Mouse (Mus musculus): Measurements from ENCODE around the gene Gas8.
"Not testable (repeated sequence)": the region's sequence is repeated elsewhere in the genome, so short reads cannot be mapped to it uniquely, and the experiment has no call there.

Gas8 gene

DNA sequence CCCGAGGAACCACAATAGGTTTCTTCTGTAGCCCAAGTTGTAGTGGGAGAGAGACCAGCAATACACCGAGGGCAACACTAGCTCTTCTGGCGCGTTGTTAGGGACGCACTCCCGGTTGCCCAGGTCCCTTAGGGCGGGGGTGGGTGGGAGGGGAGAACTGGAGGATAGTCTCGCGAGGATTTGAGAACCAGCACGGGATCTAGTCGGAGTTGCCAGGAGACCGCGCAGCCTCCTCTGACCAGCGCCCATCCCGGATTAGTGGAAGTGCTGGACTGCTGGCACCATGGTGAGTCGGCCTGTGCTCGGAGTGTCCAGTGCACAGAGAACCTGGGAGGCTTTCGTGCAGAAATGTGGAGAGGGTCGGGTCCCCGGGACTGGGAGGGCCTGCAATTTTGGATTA lies at the start of gene Gas8:
Gas8 (plus strand) TSS at position 168 of the 400 bp plus-strand sequence.
- peak; percentile 77 to 88 for DNase-seq (ENCODE audit: low spot score in 2 of 2)

GRCm38 (mm10) chr8:123472991-123473390 lies 45.6 kb upstream of the Gas8 start:
- not testable (repeated sequence) for DNase-seq (ENCODE audit: low spot score in 2 of 2)

DNA sequence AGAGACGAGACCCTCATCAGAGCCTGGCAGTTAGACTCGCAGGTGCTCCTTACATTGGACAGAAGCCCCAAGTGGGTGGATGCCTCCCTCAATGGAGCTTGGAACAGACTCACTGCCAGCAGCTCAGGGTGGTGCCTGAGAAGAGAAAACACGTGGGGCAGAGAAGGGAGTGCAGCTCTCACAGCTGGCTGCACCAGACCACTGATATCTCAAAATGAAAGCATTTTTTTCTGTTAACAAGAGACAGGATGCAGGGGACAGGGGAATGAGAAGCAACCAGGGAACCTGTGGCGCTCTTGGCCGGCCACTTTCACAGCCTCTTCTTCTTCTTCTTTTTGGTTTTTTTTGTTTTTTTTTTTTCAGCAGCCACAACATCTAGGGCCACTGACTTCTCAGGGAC lies 44.1 kb upstream of the Gas8 start:
- not testable (repeated sequence) for DNase-seq (ENCODE audit: low spot score in 2 of 2)

DNA sequence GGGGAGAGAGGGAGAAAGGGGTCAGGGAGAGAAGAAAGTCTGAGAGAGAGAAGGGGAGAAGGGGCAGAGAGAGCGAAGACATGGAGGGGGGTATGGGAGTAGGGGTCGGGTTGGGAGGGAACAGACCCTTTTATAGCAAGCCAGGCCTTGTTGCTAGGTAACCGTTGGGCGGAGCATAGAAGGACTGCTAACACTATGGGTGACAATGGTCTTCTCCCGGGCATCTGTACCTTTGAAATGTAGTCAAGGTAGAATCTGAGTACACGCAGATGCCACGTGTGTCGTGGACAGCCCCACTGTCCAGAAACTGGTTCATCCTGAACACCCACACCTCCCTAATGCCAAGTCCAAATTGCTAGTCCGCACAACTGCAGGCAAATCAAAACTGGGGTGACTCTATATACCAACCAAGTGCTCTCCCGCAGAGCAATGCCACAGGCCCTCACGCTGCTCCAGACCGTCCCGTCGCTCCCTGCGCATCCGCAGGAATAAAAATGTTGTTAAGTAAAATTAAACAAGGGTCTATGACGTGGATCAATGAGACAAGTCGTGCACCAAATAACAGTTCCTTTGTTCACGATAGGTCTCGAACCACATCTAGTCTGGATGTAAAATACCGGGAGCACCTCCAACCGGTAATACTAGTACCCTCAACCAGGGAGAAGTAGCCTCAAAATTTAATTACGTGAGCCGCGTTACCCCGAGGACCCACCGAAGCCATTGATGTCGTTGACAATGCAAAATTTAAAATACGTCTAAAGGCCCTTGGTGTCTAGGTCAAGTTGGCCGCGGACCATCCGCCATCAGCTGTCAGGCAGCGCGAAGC lies 41.5 kb upstream of the Gas8 start:
- DNase-seq (ENCODE audit: low spot score in 2 of 2), result peak in 1 of 2 experiments; percentile 11

DNA sequence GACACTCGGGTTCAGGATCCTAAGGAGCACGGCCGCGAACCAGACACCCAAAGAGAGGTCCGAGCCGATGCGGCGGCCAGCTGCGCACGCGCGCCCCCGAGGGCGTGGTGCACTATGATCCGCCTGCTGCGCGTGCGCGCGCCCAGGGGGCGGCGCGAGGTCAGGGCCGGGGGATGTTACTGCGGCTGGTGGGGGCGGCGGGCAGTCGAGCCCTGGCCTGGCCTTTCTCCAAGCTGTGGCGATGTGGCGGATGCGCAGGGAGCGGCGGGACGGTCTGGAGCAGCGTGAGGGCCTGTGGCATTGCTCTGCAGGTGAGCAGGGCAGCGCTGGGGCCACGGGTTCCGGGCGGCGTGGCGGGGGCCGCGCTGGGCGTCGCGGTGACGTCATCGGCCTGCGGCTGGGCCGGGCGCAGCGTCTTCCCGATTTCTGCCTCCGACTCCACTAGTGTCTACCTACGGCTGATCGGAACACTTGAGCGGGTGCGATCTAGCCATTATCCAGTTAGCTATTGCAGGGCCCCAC lies 40.8 kb upstream of the Gas8 start, which contains the start of gene Afg3l1:
Afg3l1 (plus strand) TSS at position 167 of the 522 bp plus-strand sequence.
- DNase-seq (ENCODE audit: low spot score in 2 of 2), result peak; percentile 81 to 87

DNA sequence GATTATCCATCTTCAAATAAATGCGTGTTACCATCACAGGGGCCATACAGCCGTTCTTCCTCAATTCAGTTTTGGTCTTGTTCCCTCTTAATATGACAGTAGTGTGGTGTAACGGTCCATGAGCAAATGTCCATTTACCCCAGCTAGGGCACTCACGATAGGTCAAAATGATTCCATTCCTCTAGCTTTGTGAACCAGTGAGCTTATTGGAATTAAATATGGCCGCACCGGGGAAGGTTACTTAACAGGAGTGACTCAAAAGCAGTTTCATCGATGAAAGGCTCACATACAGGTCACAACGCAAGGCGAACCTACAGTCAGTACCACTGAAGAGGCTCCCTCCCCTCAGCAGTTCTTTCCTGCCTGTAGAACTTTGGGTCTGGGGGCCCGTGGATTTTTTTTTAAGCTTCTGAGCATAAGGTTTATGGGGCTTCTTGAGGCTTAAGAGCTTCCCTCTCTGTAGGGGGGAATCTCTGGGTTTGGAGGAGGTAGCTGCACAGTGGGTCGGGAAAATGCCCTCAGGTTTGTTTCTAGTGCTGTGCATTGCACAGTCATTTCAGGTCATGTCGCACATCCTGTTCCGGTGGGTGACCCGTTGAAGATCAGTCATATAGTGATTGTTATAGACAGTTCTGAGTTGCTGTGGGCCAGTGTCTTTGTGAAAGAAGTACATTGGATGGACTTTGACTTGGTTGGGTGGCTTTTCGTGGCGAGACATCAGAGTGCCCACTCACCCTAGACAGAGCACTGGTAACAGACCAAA lies 40.0 kb upstream of the Gas8 start:
- no peak for DNase-seq (ENCODE audit: low spot score in 2 of 2)

DNA sequence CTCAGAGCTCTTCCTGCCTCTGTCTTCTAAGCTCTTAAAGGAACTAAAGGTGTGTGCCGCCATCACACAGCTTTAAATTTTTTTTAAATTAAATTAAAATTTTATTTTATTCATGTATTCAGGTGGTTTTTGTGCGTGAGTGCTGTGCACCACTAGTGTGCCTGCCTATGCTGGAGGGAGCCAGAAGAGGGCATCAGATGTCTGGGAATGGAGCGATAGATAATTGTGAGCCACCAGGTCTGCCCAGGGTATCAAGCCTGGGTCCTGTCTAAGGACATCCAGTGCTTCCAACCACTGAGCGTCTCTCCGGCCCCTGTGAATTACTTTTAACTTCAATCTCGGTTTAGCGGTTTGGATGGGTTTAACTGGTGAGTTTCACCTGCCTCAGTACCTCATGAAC lies 36.0 kb upstream of the Gas8 start:
- no peak for DNase-seq (ENCODE audit: low spot score in 2 of 2)

GRCm38 (mm10) chr8:123491280-123492075 lies 27.2 kb upstream of the Gas8 start:
- no peak for DNase-seq (ENCODE audit: low spot score in 2 of 2)

- DNase-seq (ENCODE audit: low spot score in 2 of 2), result no peak
Observed at GRCm38 (mm10) chr8:123492898-123493297, 25.7 kb upstream of the Gas8 start.

DNA sequence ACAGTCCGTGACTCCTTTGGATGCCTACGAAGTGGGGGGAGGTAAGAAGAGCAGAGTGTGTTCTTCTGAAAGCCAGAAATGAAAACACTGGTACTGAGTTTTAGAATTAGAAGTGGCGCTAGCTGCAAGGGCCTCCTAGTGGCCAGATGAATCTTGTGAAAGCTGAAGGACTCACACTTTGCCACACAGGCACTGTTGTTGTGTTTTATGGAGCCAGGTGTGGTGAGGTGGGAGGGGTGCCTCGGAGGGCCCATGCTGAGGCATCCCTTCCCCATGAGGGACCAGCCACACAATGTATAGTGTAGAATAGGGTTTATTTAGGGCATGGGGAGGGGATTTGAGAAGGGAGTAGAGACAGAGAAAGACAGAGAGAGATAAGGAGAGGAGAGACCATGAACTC lies 20.9 kb upstream of the Gas8 start:
- no peak for DNase-seq (ENCODE audit: low spot score in 2 of 2)

DNA sequence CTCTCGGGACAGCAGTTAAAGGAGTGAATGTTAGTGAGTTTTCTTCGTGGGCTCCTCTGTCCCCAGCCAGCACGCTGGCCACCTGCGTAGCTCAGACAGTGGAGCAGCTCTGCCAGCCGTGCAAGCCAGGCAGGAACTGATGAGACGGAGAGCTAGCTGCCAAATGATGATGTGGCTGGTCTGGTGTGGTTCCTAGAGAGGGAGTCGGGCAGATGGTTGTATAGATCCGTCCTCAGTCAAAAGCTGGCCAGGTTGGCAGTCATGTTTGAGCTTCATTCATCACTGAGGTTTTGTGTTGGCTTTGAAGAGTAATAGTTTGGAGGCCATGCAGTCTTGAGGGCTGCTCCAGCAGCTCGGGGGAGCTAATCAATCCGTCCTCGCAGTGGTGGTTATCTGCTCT lies 19.7 kb upstream of the Gas8 start:
- no peak for DNase-seq (ENCODE audit: low spot score in 2 of 2)

DNA sequence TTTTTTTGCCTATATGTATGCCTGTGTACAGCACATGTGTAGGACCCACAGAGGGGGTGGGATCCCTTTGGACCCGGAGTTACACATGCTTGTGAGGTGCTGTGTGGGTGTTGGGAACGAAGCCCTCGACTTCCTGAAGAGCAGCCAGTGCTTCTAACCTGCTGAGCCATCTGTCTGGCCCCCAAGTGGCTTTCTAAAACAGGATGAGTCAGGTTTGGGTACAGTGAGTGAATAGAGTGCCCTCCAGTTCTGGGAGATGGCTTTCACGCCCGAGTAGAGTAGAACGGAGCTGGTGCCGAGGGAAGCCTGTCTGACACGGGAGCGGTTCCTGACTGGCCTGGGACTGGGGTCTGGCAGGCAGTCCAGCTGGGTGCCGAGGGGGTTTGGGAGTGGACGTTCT lies 19.1 kb upstream of the Gas8 start:
- DNase-seq (ENCODE audit: low spot score in 2 of 2), result no peak

- DNase-seq (ENCODE audit: low spot score in 2 of 2), result no peak
Observed at GRCm38 (mm10) chr8:123502192-123502591, 16.4 kb upstream of the Gas8 start.

GRCm38 (mm10) chr8:123503801-123504467 lies 14.7 kb upstream of the Gas8 start:
- no peak for DNase-seq (ENCODE audit: low spot score in 2 of 2)

DNA sequence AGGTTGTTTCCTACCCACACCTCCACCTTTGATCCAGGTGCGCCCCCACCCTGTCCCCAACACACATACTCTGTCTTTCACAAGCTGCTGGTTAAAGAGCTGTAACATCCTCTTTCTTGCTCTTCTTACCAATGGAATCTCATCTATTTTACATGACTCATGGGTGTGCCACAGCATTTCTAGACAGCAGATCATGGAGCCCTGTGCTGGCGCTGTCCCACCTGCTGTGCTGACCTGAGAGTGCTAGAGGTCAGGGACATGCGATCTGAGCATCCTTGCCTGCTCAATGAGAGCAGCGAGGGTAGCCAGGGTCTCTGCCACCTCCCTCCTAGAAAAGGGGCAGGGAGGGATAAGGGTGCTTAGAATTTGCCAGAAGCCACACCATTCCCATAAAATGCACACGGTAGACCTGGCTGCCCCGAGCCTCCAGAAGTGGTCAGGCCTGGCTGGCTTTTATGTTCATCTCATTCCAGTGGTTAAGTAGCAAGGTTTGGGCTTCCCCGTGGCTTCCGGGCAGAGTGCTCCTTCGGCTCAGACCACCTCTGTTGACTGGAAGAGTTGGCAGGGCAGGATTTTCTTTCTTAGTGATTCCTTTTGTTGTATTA lies 13.9 kb upstream of the Gas8 start:
- no peak for DNase-seq (ENCODE audit: low spot score in 2 of 2)

GRCm38 (mm10) chr8:123505267-123505666 lies 13.4 kb upstream of the Gas8 start:
- no peak for DNase-seq (ENCODE audit: low spot score in 2 of 2)

- DNase-seq (ENCODE audit: low spot score in 2 of 2), result no peak
Observed at GRCm38 (mm10) chr8:123505695-123506094, 12.9 kb upstream of the Gas8 start.

- no peak for DNase-seq (ENCODE audit: low spot score in 2 of 2)
Observed at GRCm38 (mm10) chr8:123507153-123507552, 11.5 kb upstream of the Gas8 start.

DNA sequence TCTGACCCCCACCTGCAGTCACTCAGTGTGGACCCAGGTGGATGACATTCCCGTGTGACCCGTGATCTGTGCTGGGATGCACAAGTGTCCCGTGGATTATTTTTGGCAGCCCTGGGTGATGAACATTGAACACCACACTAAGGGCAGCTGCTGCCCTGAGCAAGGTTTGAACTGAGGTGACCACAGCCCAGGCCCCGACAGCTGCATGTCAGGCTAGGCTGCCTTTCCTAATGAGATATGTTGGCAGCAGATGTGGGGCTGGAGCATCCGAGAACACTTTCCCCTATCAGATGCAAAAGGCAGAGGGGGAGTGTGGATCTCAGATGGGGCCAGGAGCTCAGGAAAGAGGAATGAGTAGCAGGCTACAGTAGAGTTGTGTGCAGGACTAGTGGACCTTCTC lies 7.8 kb upstream of the Gas8 start:
- DNase-seq (ENCODE audit: low spot score in 2 of 2), result no peak

DNA sequence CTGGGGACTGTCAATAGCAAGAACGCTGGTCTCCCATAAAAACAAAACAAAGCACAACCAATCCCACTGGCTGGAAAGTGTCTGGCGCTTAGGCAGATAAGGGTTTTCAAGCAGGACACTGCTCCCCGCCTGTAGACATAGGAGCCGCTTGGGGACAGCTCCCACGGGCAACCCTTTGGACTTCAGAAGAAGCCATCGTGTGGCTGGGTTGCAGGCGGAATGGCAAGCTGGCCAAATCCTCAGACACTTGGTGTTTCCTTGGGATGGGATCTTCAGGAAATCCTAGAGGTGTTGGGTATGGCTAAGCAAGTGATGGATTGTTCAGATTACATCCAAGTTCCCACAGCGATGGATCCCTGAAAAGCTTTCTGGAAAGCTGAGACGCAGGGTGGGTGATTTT lies 4.5 kb upstream of the Gas8 start:
- DNase-seq (ENCODE audit: low spot score in 2 of 2), result no peak

All from thymus, postnatal 10 days (tissue).